Mouse (Mus musculus) mammary gland, adult 2 months (tissue): ENCODE measurements around the gene Rassf8. TPM values are rescaled to one million over a fixed set of nuclear protein-coding genes. Genes with fewer than 3 reads are reported as not detected.

Experiments used
- polyA plus RNA-seq: library from polyadenylated mRNA; depleted of rRNA; stranded (reverse); fragments of >200 nt; gene quantifications from 2 replicates; pipeline ENCODE4 v1.2.3, GENCODE M21; 2012; ENCODE audit warnings: low replicate concordance; rRNA removed

The Rassf8 gene
- 13.0 and 21.3 TPM in 2 replicates for polyA plus RNA-seq

DNA sequence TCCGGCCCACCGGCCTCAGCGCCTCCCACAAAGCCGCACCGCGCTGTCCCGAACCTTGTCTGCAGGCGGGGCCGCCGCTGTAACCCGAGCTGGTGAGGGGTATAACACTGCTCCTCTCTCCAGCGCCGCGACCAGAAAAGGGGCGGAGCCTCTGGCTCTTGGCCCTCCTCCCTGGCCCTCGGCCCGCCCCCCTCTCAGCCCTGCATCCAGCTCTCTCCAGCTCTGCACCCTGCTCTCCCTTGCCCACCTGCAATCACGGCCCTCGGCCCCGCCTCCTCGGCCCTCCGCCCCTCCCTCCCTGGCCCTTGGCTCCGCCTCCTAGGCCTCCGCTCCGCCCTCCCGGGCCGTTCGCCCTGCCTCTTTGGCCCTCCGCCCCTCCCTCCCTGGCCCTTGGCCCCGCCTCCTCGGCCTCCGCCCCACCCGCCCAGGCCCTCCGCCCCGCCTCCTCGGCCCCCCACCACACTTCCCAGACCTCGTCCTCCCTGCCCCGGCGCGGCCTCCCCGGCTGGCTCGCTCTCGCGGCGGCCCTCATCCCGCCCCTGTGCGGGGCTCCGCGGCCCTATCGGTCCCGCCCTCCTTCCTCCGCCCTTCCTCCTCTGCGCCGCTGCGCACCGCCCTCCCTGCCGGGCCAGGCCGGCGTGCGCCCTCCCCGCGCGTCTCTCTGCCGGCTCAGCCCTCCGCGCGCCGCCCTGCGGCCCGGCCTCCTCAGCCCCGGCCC lies at the start of gene Rassf8:
Gene Rassf8, plus strand, starts transcription at position 617 of the 718 bp plus-strand sequence.

DNA sequence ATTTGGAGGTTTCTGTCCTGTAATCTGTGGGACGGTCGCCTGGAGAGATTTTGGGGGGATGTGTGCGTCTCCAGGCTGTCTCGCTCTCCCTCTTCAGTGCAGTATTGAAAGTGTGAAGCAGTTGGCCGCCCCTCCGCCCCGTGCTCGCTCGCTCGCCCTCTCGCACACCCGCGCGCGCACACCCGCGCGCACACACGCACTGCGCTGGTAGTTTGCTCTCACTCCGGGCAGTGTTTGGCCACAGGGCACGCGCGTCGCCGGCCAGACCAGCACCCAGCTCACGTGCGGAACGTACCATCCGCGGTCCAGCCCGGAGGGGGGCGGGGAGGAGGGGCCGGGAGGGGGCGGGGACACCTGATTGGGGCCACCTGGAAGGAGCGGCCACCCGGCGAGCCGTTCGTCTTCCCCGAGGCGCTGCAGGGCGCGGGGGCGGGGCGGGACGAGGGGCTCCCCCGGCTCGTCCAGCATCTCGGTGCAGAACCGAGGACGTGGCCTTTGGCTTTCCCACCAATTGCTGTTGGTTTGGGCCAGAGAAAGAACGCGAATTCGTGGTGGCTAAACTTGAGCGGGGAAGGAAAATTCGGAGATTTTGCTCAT lies 118.8 kb downstream of the Rassf8 start, which contains the start of gene Bhlhe41:
Gene Bhlhe41, minus strand, starts transcription at position 270 of the 597 bp plus-strand sequence.

Other genes starting within 250 kb of the Rassf8 start
- 0.12 and 0.32 TPM in 2 replicates for gene Lmntd1, start 132.4 kb upstream of the Rassf8 start, polyA plus RNA-seq
- not detected in 2 replicates for gene Tuba3b, start 131.0 kb upstream of the Rassf8 start, polyA plus RNA-seq
- gene Bhlhe41, start 118.8 kb downstream of the Rassf8 start, polyA plus RNA-seq: 18.4 and 75.4 TPM in 2 replicates
- 8.4 and 20.3 TPM in 2 replicates for gene Sspn, start 184.9 kb downstream of the Rassf8 start, polyA plus RNA-seq